Mouse (Mus musculus) MEL (cell line): ENCODE data around the gene Fgfr2. TPM values are rescaled to one million over a fixed set of nuclear protein-coding genes. Genes with fewer than 3 reads are reported as not detected.

Source experiments
- DNase-seq: peaks from one replicate; pipeline ENCODE4 v3.0.0; 2011; ENCODE audit warnings: low read depth, low spot score
- H3K27ac ChIP-seq: 2 replicates; pipeline ENCODE4 v1.5.1; 2012; ENCODE audit warnings: low read depth, mild to moderate bottlenecking, control low read depth, low read length, moderate library complexity; ENCODE audit not compliant: control insufficient read depth
- H3K27me3 ChIP-seq, 2 experiments: fragments of 150-350 bp in 1 of 2; sonication (generic) in 1 of 2; 2 replicates each; pipeline ENCODE4 v1.6.1; 2012; ENCODE audit warnings: low read length in 2 of 2, mild to moderate bottlenecking in 2 of 2, improper control_type of control experiment in 1 of 2, moderate library complexity in 1 of 2; ENCODE audit not compliant: insufficient read depth in 2 of 2, control insufficient read depth in 1 of 2
- H3K36me3 ChIP-seq, 2 experiments: 2 replicates each; pipeline ENCODE4 v1.6.1; 2012 to 2014; ENCODE audit warnings: low read length in 2 of 2, improper control_type of control experiment in 1 of 2, inconsistent platforms in 1 of 2, mild to moderate bottlenecking in 1 of 2; ENCODE audit not compliant: insufficient read depth in 2 of 2, control insufficient read depth in 1 of 2
- H3K4me1 ChIP-seq, 2 experiments: fragments of 150-350 bp in 1 of 2; sonication (generic) in 1 of 2; 2 replicates each; pipeline ENCODE4 v1.6.1; 2012; ENCODE audit warnings: low read length in 2 of 2, improper control_type of control experiment in 1 of 2, mild to moderate bottlenecking in 1 of 2; ENCODE audit not compliant: insufficient read depth in 2 of 2, control insufficient read depth in 1 of 2
- H3K4me3 ChIP-seq, 2 experiments: fragments of 150-350 bp in 1 of 2; sonication (generic) in 1 of 2; 2 replicates each; pipeline ENCODE4 v1.5.1; 2012; ENCODE audit warnings: low read depth in 2 of 2, low read length in 2 of 2, mild to moderate bottlenecking in 2 of 2, moderate library complexity in 2 of 2, control low read depth in 1 of 2, improper control_type of control experiment in 1 of 2; ENCODE audit not compliant: control insufficient read depth in 1 of 2, insufficient read depth in 1 of 2
- H3K79me2 ChIP-seq: 2 replicates; pipeline ENCODE4 v1.6.1; 2012; ENCODE audit warnings: mild to moderate bottlenecking, low read length, moderate library complexity; ENCODE audit not compliant: control insufficient read depth, poor library complexity, insufficient read depth
- H3K9ac ChIP-seq: 2 replicates; pipeline ENCODE4 v1.6.1; 2012; ENCODE audit warnings: low read depth, mild to moderate bottlenecking, control low read depth, low read length, moderate library complexity; ENCODE audit not compliant: control insufficient read depth, poor library complexity, severe bottlenecking
- H3K9me3 ChIP-seq: fragments of 150-350 bp; sonication (generic); replicated peaks from 2 replicates; pipeline ENCODE4 v1.6.1; 2012; ENCODE audit warnings: mild to moderate bottlenecking, low read length, improper control_type of control experiment, moderate library complexity; ENCODE audit not compliant: insufficient read depth
- CHD1 ChIP-seq: IDR thresholded peaks from 2 replicates; pipeline ENCODE4 v1.6.1; 2012; ENCODE audit warnings: low read depth, mild to moderate bottlenecking, inconsistent platforms, low read length, improper control_type of control experiment
- CHD2 ChIP-seq: IDR thresholded peaks from 2 replicates; pipeline ENCODE4 v1.6.1; 2011; ENCODE audit warnings: low read length, improper control_type of control experiment
- CTCF ChIP-seq, 3 experiments: IDR thresholded peaks in 2 of 3; conservative IDR thresholded peaks in 1 of 3; 2 replicates each; pipeline ENCODE4 v1.5.1; 2011 to 2012; ENCODE audit warnings: low read length in 3 of 3, low read depth in 2 of 3, mild to moderate bottlenecking in 2 of 3, improper control_type of control experiment in 1 of 3, inconsistent platforms in 1 of 3, mixed read lengths in 1 of 3, moderate library complexity in 1 of 3; ENCODE audit not compliant: control insufficient read depth in 1 of 3, insufficient read depth in 1 of 3, poor library complexity in 1 of 3, severe bottlenecking in 1 of 3
- E2F4 ChIP-seq: IDR thresholded peaks from 2 replicates; pipeline ENCODE4 v1.6.1; 2011; ENCODE audit warnings: low read depth, low read length, improper control_type of control experiment, borderline replicate concordance
- ELF1 ChIP-seq: IDR thresholded peaks from 2 replicates; pipeline ENCODE4 v1.6.1; 2014; ENCODE audit warnings: low read depth, mild to moderate bottlenecking, inconsistent platforms, low read length, improper control_type of control experiment, moderate library complexity
- EP300 ChIP-seq, 2 experiments: IDR thresholded peaks; 2 replicates each; pipeline ENCODE4 v1.6.1; 2011; ENCODE audit warnings: improper control_type of control experiment in 2 of 2, low read length in 2 of 2, low read depth in 1 of 2, mild to moderate bottlenecking in 1 of 2
- ETS1 ChIP-seq: IDR thresholded peaks from 2 replicates; pipeline ENCODE4 v1.6.1; 2012; ENCODE audit warnings: low read depth, mild to moderate bottlenecking, inconsistent platforms, low read length, improper control_type of control experiment, moderate library complexity
- GABPA ChIP-seq: IDR thresholded peaks from 2 replicates; pipeline ENCODE4 v1.6.1; 2012; ENCODE audit warnings: low read depth, mild to moderate bottlenecking, inconsistent platforms, low read length, improper control_type of control experiment, moderate library complexity
- GATA1 ChIP-seq: IDR thresholded peaks from 2 replicates; pipeline ENCODE4 v1.6.1; 2011; ENCODE audit warnings: low read depth, low read length, improper control_type of control experiment
- HCFC1 ChIP-seq: IDR thresholded peaks from 2 replicates; pipeline ENCODE4 v1.6.1; 2012; ENCODE audit warnings: low read depth, mild to moderate bottlenecking, inconsistent platforms, low read length, improper control_type of control experiment, moderate library complexity
- KAT2A ChIP-seq: conservative IDR thresholded peaks from 2 replicates; pipeline ENCODE4 v1.6.1; 2012; ENCODE audit warnings: low read depth, low read length, improper control_type of control experiment, inconsistent platforms
- MAX ChIP-seq: IDR thresholded peaks from 2 replicates; pipeline ENCODE4 v1.6.1; 2011; ENCODE audit warnings: low read length, improper control_type of control experiment
- MAZ ChIP-seq: IDR thresholded peaks from 2 replicates; pipeline ENCODE4 v1.6.1; 2012; ENCODE audit warnings: low read depth, mild to moderate bottlenecking, inconsistent platforms, low read length, improper control_type of control experiment
- MEF2A ChIP-seq: IDR thresholded peaks from 2 replicates; pipeline ENCODE4 v1.6.1; 2014; ENCODE audit warnings: low read depth, mild to moderate bottlenecking, inconsistent platforms, low read length, improper control_type of control experiment; ENCODE audit not compliant: poor library complexity, insufficient replicate concordance, severe bottlenecking; ENCODE audit errors: extremely low read depth
- MXI1 ChIP-seq: IDR thresholded peaks from 2 replicates; pipeline ENCODE4 v1.6.1; 2011; ENCODE audit warnings: mild to moderate bottlenecking, low read depth, low read length, improper control_type of control experiment
- MYB ChIP-seq: IDR thresholded peaks from 2 replicates; pipeline ENCODE4 v1.6.1; 2011; ENCODE audit warnings: mild to moderate bottlenecking, low read depth, low read length, improper control_type of control experiment
- MYC ChIP-seq: IDR thresholded peaks from 2 replicates; pipeline ENCODE4 v1.6.1; 2011; ENCODE audit warnings: low read depth, mild to moderate bottlenecking, low read length, improper control_type of control experiment, moderate library complexity
- NRF1 ChIP-seq: IDR thresholded peaks from 2 replicates; pipeline ENCODE4 v1.6.1; 2014; ENCODE audit warnings: low read depth, mild to moderate bottlenecking, inconsistent platforms, low read length, improper control_type of control experiment, moderate library complexity; ENCODE audit not compliant: poor library complexity, insufficient read depth, severe bottlenecking
- POLR2A ChIP-seq, 2 experiments: IDR thresholded peaks; 2 replicates each; pipeline ENCODE4 v1.6.1; 2011 to 2012; ENCODE audit warnings: low read length in 2 of 2, mild to moderate bottlenecking in 2 of 2, control low read depth in 1 of 2, improper control_type of control experiment in 1 of 2, low read depth in 1 of 2, moderate library complexity in 1 of 2; ENCODE audit not compliant: control insufficient read depth in 1 of 2, insufficient read depth in 1 of 2, poor library complexity in 1 of 2
- POLR2AphosphoS5 ChIP-seq: IDR thresholded peaks from 2 replicates; pipeline ENCODE4 v1.6.1; 2012; ENCODE audit warnings: low read depth, borderline replicate concordance, mild to moderate bottlenecking, inconsistent platforms, low read length, moderate library complexity, mixed read lengths
- RCOR1 ChIP-seq: IDR thresholded peaks from 2 replicates; pipeline ENCODE4 v1.6.1; 2012; ENCODE audit warnings: low read depth, mild to moderate bottlenecking, inconsistent platforms, low read length, improper control_type of control experiment
- SIN3A ChIP-seq: IDR thresholded peaks from 2 replicates; pipeline ENCODE4 v1.6.1; 2012; ENCODE audit warnings: low read length, improper control_type of control experiment, inconsistent platforms
- SMC3 ChIP-seq: IDR thresholded peaks from 2 replicates; pipeline ENCODE4 v1.6.1; 2011; ENCODE audit warnings: low read depth, low read length, improper control_type of control experiment
- UBTF ChIP-seq: IDR thresholded peaks from 2 replicates; pipeline ENCODE4 v1.6.1; 2012; ENCODE audit warnings: low read depth, mild to moderate bottlenecking, inconsistent platforms, low read length, improper control_type of control experiment, moderate library complexity, borderline replicate concordance; ENCODE audit not compliant: insufficient read depth
- USF1 ChIP-seq: IDR thresholded peaks from 2 replicates; pipeline ENCODE4 v1.6.1; 2014; ENCODE audit warnings: low read depth, mild to moderate bottlenecking, inconsistent platforms, low read length, improper control_type of control experiment, moderate library complexity
- ZMIZ1 ChIP-seq: IDR thresholded peaks from 2 replicates; pipeline ENCODE4 v1.6.1; 2012; ENCODE audit warnings: low read depth, mild to moderate bottlenecking, inconsistent platforms, low read length, improper control_type of control experiment, moderate library complexity
- ZNF384 ChIP-seq: IDR thresholded peaks from 2 replicates; pipeline ENCODE4 v1.6.1; 2012; ENCODE audit warnings: low read depth, mild to moderate bottlenecking, inconsistent platforms, low read length, improper control_type of control experiment
- polyA plus RNA-seq, 2 experiments: library from polyadenylated mRNA; stranded (reverse) in 1 of 2; unstranded in 1 of 2; fragments of >175 nt in 1 of 2; fragments of >200 nt in 1 of 2; gene quantifications; 2 replicates each; pipeline versions ENCODE4 v1.2.1 to v1.2.4; 2012; ENCODE audit warnings: low replicate concordance in 2 of 2, low read depth in 1 of 2; ENCODE audit not compliant: insufficient read length in 2 of 2, insufficient read depth in 1 of 2, missing spikeins in 1 of 2
- total RNA-seq: library from RNA; depleted of rRNA; stranded (reverse); fragments of 300-350 nt; gene quantifications from 2 replicates; pipeline ENCODE4 v1.2.3, GENCODE M21; 2012

Gene Fgfr2
- total and polyA plus RNA-seq, 3 experiments = not detected

DNA sequence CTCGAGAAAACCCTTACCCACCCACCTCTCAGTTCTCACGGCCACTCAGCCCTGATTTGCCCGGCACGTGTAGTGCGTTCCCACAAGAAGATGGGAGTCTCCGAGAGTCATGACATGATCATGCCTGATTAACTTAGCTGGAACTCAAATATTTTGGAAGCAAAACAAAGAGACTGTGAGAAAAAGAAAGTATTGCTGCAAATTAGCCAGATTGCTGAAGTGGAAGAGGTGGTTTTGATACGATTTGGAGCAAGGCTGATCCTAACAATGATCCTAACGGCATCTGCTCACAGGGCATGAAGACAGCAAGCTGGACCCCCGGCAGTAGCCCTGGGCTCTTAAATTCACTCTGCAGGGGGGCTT, 2833.7 kb downstream of the Fgfr2 start:
- no peak for DNase-seq
- TF ChIP-seq SMC3 (no peak), ZMIZ1 (no peak), EP300 (IDR thresholded peaks at IDR 0.05; ENCODE audit: low read depth in 1 of 2, low read length in 2 of 2) (no peak), POLR2A (IDR thresholded peaks at IDR 0.05; ENCODE audit: control insufficient read depth in 1 of 2, insufficient read depth in 1 of 2, low read depth in 1 of 2, low read length in 2 of 2, poor library complexity in 1 of 2) (no peak), SIN3A (no peak)
- TF ChIP-seq, all 39 proteins: peak for 0

DNA sequence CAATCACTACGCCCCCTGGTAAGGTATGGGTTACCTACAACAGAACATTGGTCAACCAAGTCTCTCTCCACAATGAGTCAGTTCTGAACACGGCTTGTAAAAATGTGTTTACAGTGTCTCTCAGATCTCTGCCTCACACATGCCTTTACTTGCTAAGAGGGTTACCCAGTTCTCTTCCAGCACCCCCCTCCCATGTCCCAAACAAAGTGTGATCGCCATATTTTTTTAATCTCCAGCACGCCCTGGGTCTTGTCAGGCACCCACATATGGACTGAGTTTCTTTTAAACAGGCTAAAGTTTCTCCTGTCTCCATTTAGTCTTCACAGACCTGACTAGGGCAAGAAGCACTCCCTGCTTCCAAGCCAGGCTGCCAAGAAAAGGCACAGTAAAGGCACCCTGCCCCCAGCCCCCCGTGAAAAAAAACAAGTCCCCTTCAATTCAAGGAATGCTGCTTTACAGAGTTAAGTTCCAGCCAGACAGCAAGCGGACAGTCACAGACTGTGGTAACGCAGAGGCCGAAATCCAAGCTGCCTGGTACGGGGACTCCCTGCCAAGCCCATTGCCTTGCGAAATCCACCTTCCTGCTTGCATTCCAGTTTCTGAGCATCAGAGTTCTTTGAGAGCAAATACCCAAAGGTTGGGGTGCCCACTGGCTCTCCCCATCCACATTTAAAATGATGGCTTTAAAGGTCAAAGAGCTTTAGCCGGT, 2834.3 kb downstream of the Fgfr2 start:
- no peak for DNase-seq
- H3K27ac ChIP-seq = no peak overlapping the region

More for the DNA sequence above, 2833.7 kb downstream of the Fgfr2 start:
- Histone ChIP-seq H3K4me1 (no peaks in the 10 kb centered on the region), H3K9me3 (no peaks in the 10 kb centered on the region), H3K36me3 (no peaks in the 10 kb centered on the region), H3K79me2 (no peaks in the 10 kb centered on the region), H3K27ac (no peak overlapping the region), H3K4me3 (no peak overlapping the region), H3K9ac (no peak overlapping the region), H3K27me3 (no peaks in the 10 kb centered on the region)

DNA sequence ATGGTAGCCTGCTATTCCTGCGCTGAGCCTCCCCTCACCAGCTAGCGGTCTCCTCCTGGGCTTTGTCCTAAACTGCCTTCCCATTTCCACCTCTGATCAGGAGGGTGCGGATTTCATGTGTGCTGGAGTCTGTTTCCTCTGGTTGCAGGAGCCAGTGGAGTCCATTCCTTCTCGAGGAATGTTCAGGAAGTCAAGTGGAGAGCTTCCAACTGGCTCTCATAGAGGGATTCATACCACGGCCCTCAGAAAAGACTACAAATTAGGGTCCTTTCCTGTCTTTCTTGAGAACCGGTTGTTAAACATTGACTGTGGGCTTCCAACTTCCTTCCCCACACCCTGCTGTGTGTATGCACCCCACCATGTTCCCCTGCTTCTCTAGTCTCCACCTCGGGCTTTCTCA, 2834.9 kb downstream of the Fgfr2 start:
- Histone ChIP-seq H3K27me3 (no peaks in the 10 kb centered on the region), H3K36me3 (no peaks in the 10 kb centered on the region), H3K79me2 (no peaks in the 10 kb centered on the region), H3K9me3 (no peaks in the 10 kb centered on the region), H3K4me1 (no peaks in the 10 kb centered on the region), H3K27ac (no peak overlapping the region), H3K9ac (no peak overlapping the region)
- DNase-seq = no peak
- TF ChIP-seq GATA1 = no peak
- no peak for TF ChIP-seq POLR2AphosphoS5
- no peak for TF ChIP-seq MYB
- no peak for TF ChIP-seq MAX
- no peak for TF ChIP-seq CTCF (IDR thresholded peaks at IDR 0.05 in 2 of 3, conservative IDR thresholded peaks at IDR 0.05 in 1 of 3; ENCODE audit: control insufficient read depth in 1 of 3, insufficient read depth in 1 of 3, low read depth in 2 of 3, low read length in 3 of 3, poor library complexity in 1 of 3, severe bottlenecking in 1 of 3)
- no peak for TF ChIP-seq UBTF
- TF ChIP-seq GABPA = no peak
- no peak for TF ChIP-seq ETS1
- TF ChIP-seq, all 39 proteins: peak for 0
- no peak overlapping the region for H3K4me3 ChIP-seq

More for the DNA sequence above, 2834.3 kb downstream of the Fgfr2 start:
- H3K4me1 ChIP-seq = no peaks in the 10 kb centered on the region
- H3K79me2 ChIP-seq = no peaks in the 10 kb centered on the region
- no peaks in the 10 kb centered on the region for H3K36me3 ChIP-seq
- H3K9me3 ChIP-seq = no peaks in the 10 kb centered on the region
- no peak for TF ChIP-seq RCOR1
- TF ChIP-seq MEF2A = no peak
- TF ChIP-seq UBTF = no peak
- no peak for TF ChIP-seq ZNF384
- TF ChIP-seq SMC3 = no peak
- no peak for TF ChIP-seq NRF1
- TF ChIP-seq CTCF (IDR thresholded peaks at IDR 0.05 in 2 of 3, conservative IDR thresholded peaks at IDR 0.05 in 1 of 3; ENCODE audit: control insufficient read depth in 1 of 3, insufficient read depth in 1 of 3, low read depth in 2 of 3, low read length in 3 of 3, poor library complexity in 1 of 3, severe bottlenecking in 1 of 3) = no peak
- TF ChIP-seq POLR2AphosphoS5 = no peak
- TF ChIP-seq CHD2 = no peak
- TF ChIP-seq MYC = no peak
- no peak for TF ChIP-seq HCFC1
- no peak for TF ChIP-seq KAT2A
- TF ChIP-seq E2F4 = no peak
- no peak for TF ChIP-seq USF1
- no peak for TF ChIP-seq GATA1
- TF ChIP-seq ELF1 = no peak
- no peak for TF ChIP-seq MAZ
- no peak for TF ChIP-seq CHD1
- no peak for TF ChIP-seq MXI1
- TF ChIP-seq, all 39 proteins: peak for 0
- H3K4me3 ChIP-seq = no peak overlapping the region
- no peak overlapping the region for H3K9ac ChIP-seq
- H3K27me3 ChIP-seq = no peaks in the 10 kb centered on the region
